ENCODE assay signal across 8 mouse cellular contexts in the genomic region with DNA sequence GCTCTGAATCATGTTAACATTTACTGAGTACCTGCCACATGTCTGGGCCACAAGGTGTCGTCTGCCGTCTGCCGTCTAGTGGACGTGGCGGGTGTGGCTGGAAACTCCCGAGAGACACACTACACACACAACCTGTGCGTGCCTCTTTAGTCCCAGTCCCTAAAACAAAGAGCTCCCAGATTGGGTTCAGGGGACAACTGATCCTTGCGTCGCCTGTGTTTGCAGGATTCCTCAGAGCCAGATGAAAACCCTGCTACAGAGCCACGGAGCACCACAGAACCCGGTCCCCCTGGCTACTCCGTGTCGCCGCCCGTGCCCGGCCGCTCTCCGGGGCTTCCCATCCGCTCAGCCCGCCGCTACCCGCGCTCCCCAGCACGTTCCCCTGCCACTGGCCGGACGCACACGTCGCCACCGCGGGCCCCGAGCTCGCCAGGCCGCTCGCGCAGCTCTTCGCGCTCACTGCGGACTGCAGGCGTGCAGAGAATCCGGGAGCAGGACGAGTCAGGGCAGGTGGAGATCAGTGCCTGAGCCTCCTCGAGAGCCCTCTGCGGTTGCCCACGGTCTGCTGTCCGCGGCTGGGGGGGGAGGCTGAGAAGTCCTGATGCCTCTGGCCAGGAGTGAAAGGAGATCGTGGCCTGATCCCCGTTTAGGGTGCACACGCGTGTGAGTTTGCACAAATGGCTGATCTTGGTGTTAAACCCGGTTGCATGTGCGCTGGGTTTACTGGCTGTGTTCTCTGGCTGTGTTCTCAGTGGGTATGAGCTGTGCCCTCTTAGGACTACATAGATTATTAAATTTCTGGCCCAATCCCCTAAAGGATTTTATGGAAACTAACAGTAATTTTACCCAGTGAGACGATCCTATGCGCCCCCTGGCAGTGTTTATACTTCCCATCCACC. TPM values are rescaled to one million over a fixed set of nuclear protein-coding genes. Genes with fewer than 3 reads are reported as not detected.
A peak's percentile ranks its signal among the peaks of the same experiment; 100 is the strongest.
DNase-seq lines count a peak whose midpoint lies in the region; ATAC-seq lines count a peak whose summit lies in the region.

No protein-coding gene starts in this region.

- H3K27me3 ChIP-seq in forebrain, embryonic 13.5 days: 0 out of 2 replicates have a peak, but pooled peaks cover 5% of the 10 kb centered on the region
- H3K27me3 ChIP-seq in hindbrain, embryonic 14.5 days (ENCODE audit: control insufficient read depth, insufficient read depth, low read length): peaks cover 6% of the 10 kb centered on the region; the same call in 1 of the 2 replicates
- H3K27me3 ChIP-seq in liver, embryonic 15.5 days: peaks cover 34% of the 10 kb centered on the region
- peaks cover 22% of the 10 kb centered on the region for H3K27me3 ChIP-seq in neural tube, embryonic 13.5 days

- ATAC-seq in cerebellum, adult (ENCODE audit: insufficient number of reproducible peaks, low FRiP score, low TSS enrichment): no peak
- peak; percentile 83 for ATAC-seq in forebrain, embryonic 13.5 days
- peak; percentile 82 for ATAC-seq in hindbrain, embryonic 14.5 days (ENCODE audit: low FRiP score)
- peak; percentile 67 for ATAC-seq in liver, embryonic 15.5 days (ENCODE audit: insufficient read depth)
- ATAC-seq in neural tube, embryonic 13.5 days (ENCODE audit: low read depth): peak; percentile 90

- DNase-seq in cerebellum, postnatal 10 days: peak; percentile 50 to 52
- peak; percentile 74 for DNase-seq in ZHBTc4 (ENCODE audit: low read depth, low spot score)
- DNase-seq in hindbrain, embryonic 14.5 days (ENCODE audit: low spot score): peak; percentile 65
- DNase-seq in frontal cortex, postnatal 25 days (ENCODE audit: low spot score in 2 of 2): no peak

- H3K4me2 ChIP-seq in forebrain, embryonic 13.5 days: peak overlapping the region; percentile 85
- peak overlapping the region; percentile 74 for H3K4me2 ChIP-seq in hindbrain, embryonic 14.5 days (replicated peaks)
- H3K4me2 ChIP-seq in liver, embryonic 15.5 days: peak overlapping the region; percentile 58
- peak overlapping the region; percentile 80 for H3K4me2 ChIP-seq in neural tube, embryonic 13.5 days

- no peaks in the 10 kb centered on the region for H3K36me3 ChIP-seq in forebrain, embryonic 13.5 days (ENCODE audit: poor library complexity, severe bottlenecking)
- no peaks in the 10 kb centered on the region for H3K36me3 ChIP-seq in hindbrain, embryonic 14.5 days (replicated peaks; ENCODE audit: control insufficient read depth, insufficient read depth)
- no peaks in the 10 kb centered on the region for H3K36me3 ChIP-seq in liver, embryonic 15.5 days (replicated peaks)
- H3K36me3 ChIP-seq in neural tube, embryonic 13.5 days: no peaks in the 10 kb centered on the region

- no peak overlapping the region for H3K27ac ChIP-seq in forebrain, embryonic 13.5 days
- 0 out of 2 replicates have a peak overlapping the region, but pooled peaks have one; percentile 58 for H3K27ac ChIP-seq in hindbrain, embryonic 14.5 days
- H3K27ac ChIP-seq in liver, embryonic 15.5 days (replicated peaks): no peak overlapping the region
- H3K27ac ChIP-seq in neural tube, embryonic 13.5 days (replicated peaks): no peak overlapping the region; the same call in 1 of the 2 replicates

- peaks cover 10% of the 10 kb centered on the region; the same call in 1 of the 2 replicates for H3K4me1 ChIP-seq in forebrain, embryonic 13.5 days
- no peaks in the 10 kb centered on the region for H3K4me1 ChIP-seq in hindbrain, embryonic 14.5 days (replicated peaks; ENCODE audit: control insufficient read depth, insufficient read depth, low read length)
- H3K4me1 ChIP-seq in liver, embryonic 15.5 days (replicated peaks): no peaks in the 10 kb centered on the region
- peaks cover 10% of the 10 kb centered on the region; the same call in 1 of the 2 replicates for H3K4me1 ChIP-seq in neural tube, embryonic 13.5 days (replicated peaks)

- peak overlapping the region; percentile 48 for H3K4me3 ChIP-seq in forebrain, embryonic 13.5 days
- H3K4me3 ChIP-seq in hindbrain, embryonic 14.5 days (replicated peaks; ENCODE audit: low read length): peak overlapping the region; percentile 44
- peak overlapping the region; percentile 33 for H3K4me3 ChIP-seq in liver, embryonic 15.5 days (replicated peaks)
- peak overlapping the region; percentile 50 for H3K4me3 ChIP-seq in neural tube, embryonic 13.5 days

- no peaks in the 10 kb centered on the region for H3K9me3 ChIP-seq in forebrain, embryonic 13.5 days (replicated peaks)
- no peaks in the 10 kb centered on the region for H3K9me3 ChIP-seq in hindbrain, embryonic 14.5 days (ENCODE audit: control insufficient read depth, low read length)
- no peaks in the 10 kb centered on the region for H3K9me3 ChIP-seq in liver, embryonic 15.5 days (replicated peaks)
- no peaks in the 10 kb centered on the region for H3K9me3 ChIP-seq in neural tube, embryonic 13.5 days

- peak overlapping the region; percentile 80 for H3K9ac ChIP-seq in forebrain, embryonic 13.5 days
- peak overlapping the region; percentile 79 for H3K9ac ChIP-seq in hindbrain, embryonic 14.5 days
- H3K9ac ChIP-seq in liver, embryonic 15.5 days: no peak overlapping the region
- H3K9ac ChIP-seq in neural tube, embryonic 13.5 days: peak overlapping the region; percentile 80

- 7% methylated on average over 54 of the region's 54 CpGs for WGBS in forebrain, embryonic 13.5 days
- WGBS in hindbrain, embryonic 14.5 days: 6% methylated on average over 54 of the region's 54 CpGs
- WGBS in liver, embryonic 15.5 days (ENCODE audit: insufficient replicate concordance): 7% methylated on average over 54 of the region's 54 CpGs
- 7% methylated on average over 52 of the region's 54 CpGs for WGBS in neural tube, embryonic 13.5 days

RNA-seq across cellular contexts. Expression of a gene that starts 17.2 kb away (rescaled TPM):
- 3.1 and 4.2 TPM in 2 replicates for polyA plus RNA-seq in forebrain, embryonic 13.5 days (2015; fragmentation: Nextera tagmentation; extraction: Ambion mirVana)
- polyA plus RNA-seq in hindbrain, embryonic 14.5 days (2014; fragmentation: Nextera tagmentation; extraction: Ambion mirVana): 4.8 and 5.9 TPM in 2 replicates
- polyA plus RNA-seq in liver, embryonic 15.5 days (2015; fragmentation: Nextera tagmentation; extraction: Ambion mirVana): 2.2 and 3.1 TPM in 2 replicates
- 6.2 and 7.8 TPM in 2 replicates for polyA plus RNA-seq in neural tube, embryonic 13.5 days (2015; fragmentation: Nextera tagmentation; extraction: Ambion mirVana)

RNA-seq across cellular contexts. Expression of a gene that starts 17.4 kb away (rescaled TPM):
- 0.44 and 0.49 TPM in 2 replicates for polyA plus RNA-seq in forebrain, embryonic 13.5 days (2015; fragmentation: Nextera tagmentation; extraction: Ambion mirVana)
- polyA plus RNA-seq in hindbrain, embryonic 14.5 days (2014; fragmentation: Nextera tagmentation; extraction: Ambion mirVana): 16.8 and 18.5 TPM in 2 replicates
- polyA plus RNA-seq in liver, embryonic 15.5 days (2015; fragmentation: Nextera tagmentation; extraction: Ambion mirVana): not detected in 2 replicates
- polyA plus RNA-seq in neural tube, embryonic 13.5 days (2015; fragmentation: Nextera tagmentation; extraction: Ambion mirVana): 6.7 and 6.9 TPM in 2 replicates

RNA-seq across cellular contexts. Expression of a gene that starts 36.3 kb away (rescaled TPM):
- 9.5 and 12.6 TPM in 2 replicates for polyA plus RNA-seq in forebrain, embryonic 13.5 days (2015; fragmentation: Nextera tagmentation; extraction: Ambion mirVana)
- 6.6 and 7.0 TPM in 2 replicates for polyA plus RNA-seq in hindbrain, embryonic 14.5 days (2014; fragmentation: Nextera tagmentation; extraction: Ambion mirVana)
- 3.4 and 4.3 TPM in 2 replicates for polyA plus RNA-seq in liver, embryonic 15.5 days (2015; fragmentation: Nextera tagmentation; extraction: Ambion mirVana)
- polyA plus RNA-seq in neural tube, embryonic 13.5 days (2015; fragmentation: Nextera tagmentation; extraction: Ambion mirVana): 7.9 and 9.0 TPM in 2 replicates

RNA-seq across cellular contexts. Expression of a gene that starts 48.5 kb away (rescaled TPM):
- 7.1 and 9.3 TPM in 2 replicates for polyA plus RNA-seq in forebrain, embryonic 13.5 days (2015; fragmentation: Nextera tagmentation; extraction: Ambion mirVana)
- polyA plus RNA-seq in hindbrain, embryonic 14.5 days (2014; fragmentation: Nextera tagmentation; extraction: Ambion mirVana): 13.3 and 20.5 TPM in 2 replicates
- 0.07 and 0.21 TPM in 2 replicates for polyA plus RNA-seq in liver, embryonic 15.5 days (2015; fragmentation: Nextera tagmentation; extraction: Ambion mirVana)
- polyA plus RNA-seq in neural tube, embryonic 13.5 days (2015; fragmentation: Nextera tagmentation; extraction: Ambion mirVana): 63.2 and 65.0 TPM in 2 replicates

Comparison
In these comparisons a context has a peak if more than half of its experiments do, and no peak if none do; other contexts are left out.
1. DNase-seq: peak in cerebellum, postnatal 10 days (2 of 2), ZHBTc4 (single experiment) and hindbrain, embryonic 14.5 days (single experiment); none in frontal cortex, postnatal 25 days (0 of 2).
2. Peak in every context shown above with its lines, with median percentiles within 50 percentile points of each other: H3K4me2 ChIP-seq and H3K4me3 ChIP-seq.